Comparison of ENCODE assay signal across 20 mouse cellular contexts in the genomic region with DNA sequence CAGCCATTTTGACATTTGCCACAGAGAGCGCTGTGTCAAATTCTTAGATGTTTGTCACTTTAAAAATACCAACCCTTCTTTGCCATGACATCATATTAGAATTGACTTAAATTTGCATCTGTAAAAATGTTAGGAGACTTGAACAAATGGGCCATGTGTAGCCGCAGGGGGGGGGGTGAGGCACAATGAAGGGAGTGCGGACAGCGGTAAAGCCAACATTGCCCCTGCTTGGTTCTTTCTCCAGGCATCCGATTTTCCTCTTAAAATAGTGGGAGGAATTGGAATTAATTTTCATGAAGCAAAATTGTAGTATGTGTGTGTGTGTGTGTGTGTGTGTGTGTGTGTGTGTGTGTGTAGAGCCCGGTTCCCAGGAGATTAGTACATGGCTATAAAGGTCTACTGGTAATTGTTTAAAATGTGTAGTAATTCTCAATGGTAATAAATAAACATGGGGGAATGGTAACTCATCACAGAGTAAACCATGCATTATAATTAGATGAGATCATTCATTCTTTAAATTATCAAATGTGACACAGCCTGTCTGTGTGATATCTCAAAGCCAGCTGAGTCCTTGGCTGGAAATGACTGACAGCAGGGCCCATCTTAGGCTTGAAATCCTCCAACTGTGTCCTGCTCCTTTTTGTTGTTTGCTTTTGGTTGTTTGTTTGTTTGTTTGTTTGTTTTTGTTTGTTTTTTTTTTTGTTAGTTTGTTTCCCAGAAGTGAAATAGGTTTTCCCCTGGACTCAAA. TPM values are rescaled to one million over a fixed set of nuclear protein-coding genes. Genes with fewer than 3 reads are reported as not detected.
DNase-seq lines count a peak whose midpoint lies in the region; ATAC-seq and TF ChIP-seq lines count a peak whose summit lies in the region.
"Had no signal": no experiment of that assay in that cellular context is flagged by ENCODE, and none has a peak within 500 bp of the region (broad histone marks: within the 10 kb centered on the region; RNA-seq: fewer than 3 reads in every experiment).

No protein-coding gene starts in this region.

- H3K9me3 ChIP-seq in limb, embryonic 14.5 days (ENCODE audit: control insufficient read depth, low read length), result no peaks in the 10 kb centered on the region
- no peaks in the 10 kb centered on the region for H3K9me3 ChIP-seq in limb, embryonic 10.5 days (replicated peaks)
- no peaks in the 10 kb centered on the region for H3K9me3 ChIP-seq in forebrain, embryonic 15.5 days
- no peaks in the 10 kb centered on the region; the same call in 1 of the 2 replicates for H3K9me3 ChIP-seq in hindbrain, embryonic 16.5 days (ENCODE audit: control insufficient read depth, low read length)
- H3K9me3 ChIP-seq: heart, embryonic 12.5 days; limb, embryonic 12.5 days had no signal

- no peak overlapping the region for H3K4me2 ChIP-seq in limb, embryonic 14.5 days (replicated peaks; ENCODE audit: low read depth, low read length, severe bottlenecking)
- H3K4me2 ChIP-seq in forebrain, embryonic 15.5 days (replicated peaks), result no peak overlapping the region
- no peak overlapping the region for H3K4me2 ChIP-seq in hindbrain, embryonic 16.5 days (ENCODE audit: low read length)
- H3K4me2 ChIP-seq: heart, embryonic 12.5 days; limb, embryonic 12.5 days had no signal

- ATAC-seq in limb, embryonic 14.5 days (ENCODE audit: low FRiP score, low read depth), result 0 out of 2 replicates have a peak, but pooled peaks have one; percentile 23
- ATAC-seq in forebrain, embryonic 15.5 days (replicated peaks), result peak; percentile 86
- ATAC-seq in hindbrain, embryonic 16.5 days, result peak; percentile 58; the same call in 1 of the 2 replicates
- ATAC-seq: activated CD4-positive, CD25-positive, alpha-beta regulatory T cell, adult 4 months; intestine, postnatal 0 days had no signal

- no peak overlapping the region for H3K4me3 ChIP-seq in limb, embryonic 14.5 days (replicated peaks; ENCODE audit: low read length)
- H3K4me3 ChIP-seq in limb, embryonic 10.5 days, result no peak overlapping the region
- no peak overlapping the region for H3K4me3 ChIP-seq in forebrain, embryonic 15.5 days
- H3K4me3 ChIP-seq in hindbrain, embryonic 16.5 days (ENCODE audit: low read length), result no peak overlapping the region
- H3K4me3 ChIP-seq: heart, embryonic 12.5 days; layer of hippocampus, adult 2 months; limb, embryonic 12.5 days had no signal

- TF ChIP-seq POLR2A in limb, embryonic 14.5 days (IDR thresholded peaks at IDR 0.05; ENCODE audit: borderline replicate concordance, extremely low read depth, insufficient read depth, insufficient read length), result no peak

- no peak overlapping the region for H3K9ac ChIP-seq in limb, embryonic 14.5 days (ENCODE audit: low read depth, low read length, severe bottlenecking)
- H3K9ac ChIP-seq in forebrain, embryonic 15.5 days (replicated peaks), result no peak overlapping the region
- no peak overlapping the region for H3K9ac ChIP-seq in hindbrain, embryonic 16.5 days (ENCODE audit: low read depth, low read length)
- H3K9ac ChIP-seq: heart, embryonic 12.5 days; limb, embryonic 12.5 days; liver, embryonic 14.5 days had no signal

- no peaks in the 10 kb centered on the region for H3K4me1 ChIP-seq in limb, embryonic 14.5 days (ENCODE audit: control insufficient read depth, insufficient read depth, low read length)
- H3K4me1 ChIP-seq in limb, embryonic 10.5 days, result no peaks in the 10 kb centered on the region
- H3K4me1 ChIP-seq in forebrain, embryonic 15.5 days, result no peaks in the 10 kb centered on the region
- H3K4me1 ChIP-seq in hindbrain, embryonic 16.5 days (ENCODE audit: control insufficient read depth, insufficient read depth, low read depth, low read length), result no peaks in the 10 kb centered on the region
- H3K4me1 ChIP-seq: heart, embryonic 12.5 days; limb, embryonic 12.5 days had no signal

- H3K36me3 ChIP-seq in limb, embryonic 14.5 days (ENCODE audit: control insufficient read depth, insufficient read depth, low read length), result peaks cover 2% of the 10 kb centered on the region; the same call in 1 of the 2 replicates
- H3K36me3 ChIP-seq in limb, embryonic 10.5 days, result no peaks in the 10 kb centered on the region
- 0 out of 2 replicates have a peak, but pooled peaks cover 4% of the 10 kb centered on the region for H3K36me3 ChIP-seq in forebrain, embryonic 15.5 days
- no peaks in the 10 kb centered on the region for H3K36me3 ChIP-seq in hindbrain, embryonic 16.5 days (ENCODE audit: control insufficient read depth, insufficient read depth, low read length)

- DNase-seq in limb, embryonic 14.5 days (ENCODE audit: low spot score), result no peak
- DNase-seq in limb, embryonic 10.5 days (ENCODE audit: low spot score), result no peak
- DNase-seq in retina, embryonic 14.5 days (ENCODE audit: low spot score), result peak; percentile 45
- DNase-seq in urinary bladder, postnatal 36 days (ENCODE audit: low spot score in 2 of 2), result no peak
- no peak for DNase-seq in adrenal gland, postnatal 25 days
- DNase-seq: adrenal gland, postnatal 14 days; cerebellum, adult 9-10 months; heart, postnatal 4 days; right cerebral cortex, postnatal 4 days; thymus, postnatal 36 days had no signal

- H3K27ac ChIP-seq in limb, embryonic 14.5 days (replicated peaks; ENCODE audit: low read depth, low read length), result no peak overlapping the region
- no peak overlapping the region for H3K27ac ChIP-seq in limb, embryonic 10.5 days
- H3K27ac ChIP-seq in forebrain, embryonic 15.5 days (replicated peaks), result peak overlapping the region; percentile 50
- H3K27ac ChIP-seq in hindbrain, embryonic 16.5 days (ENCODE audit: low read depth, low read length), result no peak overlapping the region
- H3K27ac ChIP-seq: layer of hippocampus, adult 2 months; limb, embryonic 12.5 days; liver, embryonic 14.5 days had no signal

- H3K27me3 ChIP-seq in limb, embryonic 14.5 days (ENCODE audit: control insufficient read depth, insufficient read depth, low read length), result no peaks in the 10 kb centered on the region
- H3K27me3 ChIP-seq in limb, embryonic 10.5 days (ENCODE audit: low read depth, poor library complexity, severe bottlenecking), result no peaks in the 10 kb centered on the region
- no peaks in the 10 kb centered on the region for H3K27me3 ChIP-seq in forebrain, embryonic 15.5 days
- no peaks in the 10 kb centered on the region for H3K27me3 ChIP-seq in hindbrain, embryonic 16.5 days (replicated peaks; ENCODE audit: control insufficient read depth, insufficient read depth, low read length)
- H3K27me3 ChIP-seq: heart, embryonic 12.5 days; limb, embryonic 12.5 days had no signal

- WGBS in limb, embryonic 14.5 days, result 87% methylated on average over 6 of the region's 6 CpGs
- 94% methylated on average over 6 of the region's 6 CpGs for WGBS in limb, embryonic 10.5 days
- 62% methylated on average over 6 of the region's 6 CpGs for WGBS in forebrain, embryonic 15.5 days
- 66% methylated on average over 6 of the region's 6 CpGs for WGBS in hindbrain, embryonic 16.5 days

RNA-seq across cellular contexts. Expression of a gene that starts 14.0 kb away (rescaled TPM):
- polyA plus RNA-seq in limb, embryonic 14.5 days (2012; rRNA removed), result 25.0 and 26.3 TPM in 2 replicates
- 23.4 and 26.0 TPM in 2 replicates for polyA plus RNA-seq in limb, embryonic 14.5 days (2014; fragmentation: Nextera tagmentation; extraction: Ambion mirVana)
- polyA plus RNA-seq in limb, embryonic 10.5 days (2016; fragmentation: Nextera tagmentation; extraction: Ambion mirVana), result 4.9 and 7.0 TPM in 2 replicates
- 33.1 and 41.1 TPM in 2 replicates for polyA plus RNA-seq in forebrain, embryonic 15.5 days (2015; fragmentation: Nextera tagmentation; extraction: Ambion mirVana)
- 26.6 and 30.4 TPM in 2 replicates for polyA plus RNA-seq in hindbrain, embryonic 16.5 days (2015; fragmentation: Nextera tagmentation; extraction: Ambion mirVana)
- 131 and 143 TPM in 2 replicates for total RNA-seq in adrenal gland, postnatal 25 days (2021)
- total RNA-seq: granulocyte monocyte progenitor cell, adult 5-6 weeks; megakaryocyte, adult 5-6 weeks had no signal

Comparison
In these comparisons a context has a peak if more than half of its experiments do, and no peak if none do; other contexts are left out.
1. ATAC-seq: peak in every context shown above with its lines; median percentile 86 in forebrain, embryonic 15.5 days; 58 in hindbrain, embryonic 16.5 days; 23 in limb, embryonic 14.5 days.